In genomic region chr5:21645439-21646132, GRCm38 (mm10) we compare ENCODE assay signal across 8 mouse cellular contexts. TPM values are rescaled to one million over a fixed set of nuclear protein-coding genes. Genes with fewer than 3 reads are reported as not detected.
A peak's percentile ranks its signal among the peaks of the same experiment; 100 is the strongest.
DNase-seq lines count a peak whose midpoint lies in the region; ATAC-seq and TF ChIP-seq lines count a peak whose summit lies in the region.

Fbxl13 (minus strand) TSS chr5:21645634.
Armc10 (plus strand) TSS chr5:21645813.

- peaks cover 21% of the 10 kb centered on the region for H3K4me1 ChIP-seq in G1E (ENCODE audit: insufficient read depth, low read depth, low read length)
- H3K4me1 ChIP-seq in forebrain, embryonic 16.5 days (replicated peaks; ENCODE audit: control insufficient read depth, insufficient read depth, low read length): peaks cover 23% of the 10 kb centered on the region
- H3K4me1 ChIP-seq in lung, embryonic 15.5 days: peaks cover 12% of the 10 kb centered on the region

- H3K27ac ChIP-seq in forebrain, embryonic 16.5 days (ENCODE audit: low read length): peak within 1 kb of the TSS; percentile 93
- H3K27ac ChIP-seq in lung, embryonic 15.5 days: peak within 1 kb of the TSS; percentile 90

- peak; percentile 80 for DNase-seq in G1E (ENCODE audit: low spot score)
- peak; percentile 78 to 86 for DNase-seq in cerebellum, adult 18-20 months
- DNase-seq in heart, postnatal 4 days: peak; percentile 85
- peak; percentile 90 for DNase-seq in layer of hippocampus, adult 8-10 months (ENCODE audit: low spot score in 2 of 2)
- peak; percentile 87 for DNase-seq in ovary, adult 18-20 months (ENCODE audit: low spot score)
- peak; percentile 92 for DNase-seq in thymus, postnatal 0 days (ENCODE audit: low spot score)

- H3K4me2 ChIP-seq in forebrain, embryonic 16.5 days (ENCODE audit: low read length): peak within 1 kb of the TSS; percentile 85
- peak within 1 kb of the TSS; percentile 77 for H3K4me2 ChIP-seq in lung, embryonic 15.5 days

- WGBS in forebrain, embryonic 16.5 days: 1% methylated on average over 34 of the region's 40 CpGs
- WGBS in lung, embryonic 15.5 days: under 1% methylated on average over 37 of the region's 40 CpGs

- peaks cover 30% of the 10 kb centered on the region for H3K36me3 ChIP-seq in G1E (replicated peaks)
- peaks cover 19% of the 10 kb centered on the region for H3K36me3 ChIP-seq in forebrain, embryonic 16.5 days (ENCODE audit: control insufficient read depth, insufficient read depth)
- H3K36me3 ChIP-seq in lung, embryonic 15.5 days: peaks cover 20% of the 10 kb centered on the region

- peak; percentile 96 for ATAC-seq in G1E (ENCODE audit: extremely low read depth, insufficient number of reproducible peaks, low FRiP score, poor library complexity, severe bottlenecking)
- ATAC-seq in forebrain, embryonic 16.5 days: peak; percentile 96
- ATAC-seq in lung, embryonic 15.5 days (ENCODE audit: borderline replicate concordance, extremely low read depth, low FRiP score, low TSS enrichment): peak; percentile 97

- no peaks in the 10 kb centered on the region for H3K9me3 ChIP-seq in G1E (replicated peaks)
- H3K9me3 ChIP-seq in forebrain, embryonic 16.5 days (ENCODE audit: control insufficient read depth, low read length): no peaks in the 10 kb centered on the region
- no peaks in the 10 kb centered on the region for H3K9me3 ChIP-seq in lung, embryonic 15.5 days

- H3K9ac ChIP-seq in forebrain, embryonic 16.5 days (replicated peaks; ENCODE audit: low read depth, low read length): peak within 1 kb of the TSS; percentile 78
- H3K9ac ChIP-seq in lung, embryonic 15.5 days: peak within 1 kb of the TSS; percentile 68

- TF ChIP-seq CTCF in G1E (IDR thresholded peaks at IDR 0.05; ENCODE audit: low read depth, low read length): no peak

- peaks cover 23% of the 10 kb centered on the region for H3K27me3 ChIP-seq in G1E (ENCODE audit: insufficient read depth, low read length)
- H3K27me3 ChIP-seq in forebrain, embryonic 16.5 days (replicated peaks; ENCODE audit: control insufficient read depth, insufficient read depth, low read length): no peaks in the 10 kb centered on the region
- H3K27me3 ChIP-seq in lung, embryonic 15.5 days: no peaks in the 10 kb centered on the region

- peak within 1 kb of the TSS; percentile 87 for H3K4me3 ChIP-seq in G1E (ENCODE audit: low read depth, low read length)
- peak within 1 kb of the TSS; percentile 89 for H3K4me3 ChIP-seq in forebrain, embryonic 16.5 days (replicated peaks; ENCODE audit: low read length)
- peak within 1 kb of the TSS; percentile 78 for H3K4me3 ChIP-seq in lung, embryonic 15.5 days

RNA-seq across cellular contexts. Expression of gene Fbxl13, which starts in this region (rescaled TPM):
- total RNA-seq in G1E (2014; fragmentation: Nextera tagmentation): not detected in 2 replicates
- 0.11 TPM in 1 of 2 replicates, not detected in the other for total RNA-seq in G1E (2017)
- polyA plus RNA-seq in G1E (2012): not detected in 2 replicates
- polyA plus RNA-seq in forebrain, embryonic 16.5 days (2015; fragmentation: Nextera tagmentation; extraction: Ambion mirVana): 0.17 and 0.18 TPM in 2 replicates
- under 1 TPM; 0.09 to 0.12 TPM for total RNA-seq in heart, postnatal 4 days (2021)
- under 1 TPM in 3 of 4 experiments, not detected in 1; 0.19 to 0.52 (median 0.47) TPM for total RNA-seq in layer of hippocampus, adult 8-10 months (2022)
- 0.72 and 0.91 TPM in 2 replicates for polyA plus RNA-seq in lung, embryonic 15.5 days (2015; fragmentation: Nextera tagmentation; extraction: Ambion mirVana)
- 0.13 and 0.23 TPM in 2 replicates for polyA plus RNA-seq in thymus, postnatal 0 days (2015; fragmentation: Nextera tagmentation; extraction: Ambion mirVana)

RNA-seq across cellular contexts. Expression of gene Armc10, which starts in this region (rescaled TPM):
- 32.5 and 51.2 TPM in 2 replicates for total RNA-seq in G1E (2014; fragmentation: Nextera tagmentation)
- 54.9 and 61.5 TPM in 2 replicates for total RNA-seq in G1E (2017)
- 34.1 and 42.2 TPM in 2 replicates for polyA plus RNA-seq in G1E (2012)
- 87.6 and 92.1 TPM in 2 replicates for polyA plus RNA-seq in forebrain, embryonic 16.5 days (2015; fragmentation: Nextera tagmentation; extraction: Ambion mirVana)
- total RNA-seq in heart, postnatal 4 days (2021): 10 to 100 TPM; 17.6 to 17.7 TPM
- 10 to 100 TPM; 18.8 to 21.6 (median 21.4) TPM for total RNA-seq in layer of hippocampus, adult 8-10 months (2022)
- 41.8 and 42.8 TPM in 2 replicates for polyA plus RNA-seq in lung, embryonic 15.5 days (2015; fragmentation: Nextera tagmentation; extraction: Ambion mirVana)
- 34.4 and 36.3 TPM in 2 replicates for polyA plus RNA-seq in thymus, postnatal 0 days (2015; fragmentation: Nextera tagmentation; extraction: Ambion mirVana)

Comparison
In these comparisons a context has a peak if more than half of its experiments do, and no peak if none do; other contexts are left out.
1. Peak in every context shown above with its lines: DNase-seq, ATAC-seq, H3K4me3 ChIP-seq and H3K27ac ChIP-seq.